Mouse (Mus musculus) MEL (cell line): Measurements from ENCODE around the gene Bloc1s4. TPM values are rescaled to one million over a fixed set of nuclear protein-coding genes. Genes with fewer than 3 reads are reported as not detected.

Experiments
- DNase-seq: peaks from one replicate; pipeline ENCODE4 v3.0.0; 2011; ENCODE audit warnings: low read depth, low spot score
- H3K27ac ChIP-seq: 2 replicates; pipeline ENCODE4 v1.5.1; 2012; ENCODE audit warnings: low read depth, mild to moderate bottlenecking, control low read depth, low read length, moderate library complexity; ENCODE audit not compliant: control insufficient read depth
- H3K27me3 ChIP-seq, 2 experiments: fragments of 150-350 bp in 1 of 2; sonication (generic) in 1 of 2; 2 replicates each; pipeline ENCODE4 v1.6.1; 2012; ENCODE audit warnings: low read length in 2 of 2, mild to moderate bottlenecking in 2 of 2, improper control_type of control experiment in 1 of 2, moderate library complexity in 1 of 2; ENCODE audit not compliant: insufficient read depth in 2 of 2, control insufficient read depth in 1 of 2
- H3K36me3 ChIP-seq, 2 experiments: 2 replicates each; pipeline ENCODE4 v1.6.1; 2012 to 2014; ENCODE audit warnings: low read length in 2 of 2, improper control_type of control experiment in 1 of 2, inconsistent platforms in 1 of 2, mild to moderate bottlenecking in 1 of 2; ENCODE audit not compliant: insufficient read depth in 2 of 2, control insufficient read depth in 1 of 2
- H3K4me1 ChIP-seq, 2 experiments: fragments of 150-350 bp in 1 of 2; sonication (generic) in 1 of 2; 2 replicates each; pipeline ENCODE4 v1.6.1; 2012; ENCODE audit warnings: low read length in 2 of 2, improper control_type of control experiment in 1 of 2, mild to moderate bottlenecking in 1 of 2; ENCODE audit not compliant: insufficient read depth in 2 of 2, control insufficient read depth in 1 of 2
- H3K4me3 ChIP-seq, 2 experiments: fragments of 150-350 bp in 1 of 2; sonication (generic) in 1 of 2; 2 replicates each; pipeline ENCODE4 v1.5.1; 2012; ENCODE audit warnings: low read depth in 2 of 2, low read length in 2 of 2, mild to moderate bottlenecking in 2 of 2, moderate library complexity in 2 of 2, control low read depth in 1 of 2, improper control_type of control experiment in 1 of 2; ENCODE audit not compliant: control insufficient read depth in 1 of 2, insufficient read depth in 1 of 2
- H3K79me2 ChIP-seq: 2 replicates; pipeline ENCODE4 v1.6.1; 2012; ENCODE audit warnings: mild to moderate bottlenecking, low read length, moderate library complexity; ENCODE audit not compliant: control insufficient read depth, poor library complexity, insufficient read depth
- H3K9ac ChIP-seq: 2 replicates; pipeline ENCODE4 v1.6.1; 2012; ENCODE audit warnings: low read depth, mild to moderate bottlenecking, control low read depth, low read length, moderate library complexity; ENCODE audit not compliant: control insufficient read depth, poor library complexity, severe bottlenecking
- H3K9me3 ChIP-seq: fragments of 150-350 bp; sonication (generic); replicated peaks from 2 replicates; pipeline ENCODE4 v1.6.1; 2012; ENCODE audit warnings: mild to moderate bottlenecking, low read length, improper control_type of control experiment, moderate library complexity; ENCODE audit not compliant: insufficient read depth
- ELF1 ChIP-seq: IDR thresholded peaks from 2 replicates; pipeline ENCODE4 v1.6.1; 2014; ENCODE audit warnings: low read depth, mild to moderate bottlenecking, inconsistent platforms, low read length, improper control_type of control experiment, moderate library complexity
- JUND ChIP-seq: IDR thresholded peaks from 2 replicates; pipeline ENCODE4 v1.6.1; 2011; ENCODE audit warnings: low read depth, mild to moderate bottlenecking, improper control_type of control experiment, low read length
- MAFK ChIP-seq: IDR thresholded peaks from 2 replicates; pipeline ENCODE4 v1.6.1; 2011; ENCODE audit warnings: low read depth, mild to moderate bottlenecking, low read length, improper control_type of control experiment, borderline replicate concordance
- MEF2A ChIP-seq: IDR thresholded peaks from 2 replicates; pipeline ENCODE4 v1.6.1; 2014; ENCODE audit warnings: low read depth, mild to moderate bottlenecking, inconsistent platforms, low read length, improper control_type of control experiment; ENCODE audit not compliant: poor library complexity, insufficient replicate concordance, severe bottlenecking; ENCODE audit errors: extremely low read depth
- MYC ChIP-seq: IDR thresholded peaks from 2 replicates; pipeline ENCODE4 v1.6.1; 2011; ENCODE audit warnings: low read depth, mild to moderate bottlenecking, low read length, improper control_type of control experiment, moderate library complexity
- NELFE ChIP-seq: IDR thresholded peaks from 2 replicates; pipeline ENCODE4 v1.6.1; 2011; ENCODE audit warnings: low read depth, low read length, improper control_type of control experiment
- NRF1 ChIP-seq: IDR thresholded peaks from 2 replicates; pipeline ENCODE4 v1.6.1; 2014; ENCODE audit warnings: low read depth, mild to moderate bottlenecking, inconsistent platforms, low read length, improper control_type of control experiment, moderate library complexity; ENCODE audit not compliant: poor library complexity, insufficient read depth, severe bottlenecking
- RAD21 ChIP-seq: IDR thresholded peaks from 2 replicates; pipeline ENCODE4 v1.6.1; 2011; ENCODE audit warnings: mild to moderate bottlenecking, low read depth, low read length, improper control_type of control experiment
- TBP ChIP-seq: IDR thresholded peaks from 2 replicates; pipeline ENCODE4 v1.8.0; 2011; ENCODE audit warnings: low read depth, low read length, improper control_type of control experiment
- TCF12 ChIP-seq: IDR thresholded peaks from 2 replicates; pipeline ENCODE4 v1.6.1; 2014; ENCODE audit warnings: low read depth, mild to moderate bottlenecking, inconsistent platforms, low read length, improper control_type of control experiment, moderate library complexity
- ZMIZ1 ChIP-seq: IDR thresholded peaks from 2 replicates; pipeline ENCODE4 v1.6.1; 2012; ENCODE audit warnings: low read depth, mild to moderate bottlenecking, inconsistent platforms, low read length, improper control_type of control experiment, moderate library complexity
- polyA plus RNA-seq, 2 experiments: library from polyadenylated mRNA; stranded (reverse) in 1 of 2; unstranded in 1 of 2; fragments of >175 nt in 1 of 2; fragments of >200 nt in 1 of 2; gene quantifications; 2 replicates each; pipeline versions ENCODE4 v1.2.1 to v1.2.4; 2012; ENCODE audit warnings: low replicate concordance in 2 of 2, low read depth in 1 of 2; ENCODE audit not compliant: insufficient read length in 2 of 2, insufficient read depth in 1 of 2, missing spikeins in 1 of 2
- total RNA-seq: library from RNA; depleted of rRNA; stranded (reverse); fragments of 300-350 nt; gene quantifications from 2 replicates; pipeline ENCODE4 v1.2.3, GENCODE M21; 2012; rRNA removed

Bloc1s4 gene
- total and polyA plus RNA-seq, 3 experiments, result 29.8 to 32.9 TPM; not detected in 1

DNA sequence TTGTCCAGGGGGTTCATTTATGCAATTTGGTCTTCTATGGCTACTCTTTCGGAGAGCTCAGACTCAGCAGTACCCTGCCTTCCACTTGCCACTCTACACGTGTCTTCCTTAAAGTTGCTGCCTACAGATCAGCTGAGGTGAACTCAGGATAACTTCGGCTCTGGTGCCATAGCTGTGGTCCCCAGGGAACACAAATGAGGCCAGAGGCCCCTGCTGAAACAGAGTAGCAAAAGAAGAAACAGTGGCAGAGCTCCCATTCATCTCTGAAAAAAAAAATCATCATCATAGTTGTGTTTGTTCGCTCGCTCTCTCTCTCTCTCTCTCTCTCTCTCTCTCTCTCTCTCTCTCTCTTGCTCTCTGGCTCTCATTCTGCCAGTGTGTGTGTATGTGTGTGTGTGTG, 49.8 kb downstream of the Bloc1s4 start:
- Histone ChIP-seq H3K9ac (no peak overlapping the region), H3K79me2 (peaks cover 18% of the 10 kb centered on the region), H3K4me3 (no peak overlapping the region), H3K27me3 (no peaks in the 10 kb centered on the region), H3K36me3 (peaks cover 0 to 18% of the 10 kb centered on the region in 2 experiments; a peak in 2 of 4 replicates), H3K27ac (no peak overlapping the region), H3K9me3 (no peaks in the 10 kb centered on the region), H3K4me1 (peaks cover 15 to 24% of the 10 kb centered on the region in 2 experiments)
- TF ChIP-seq MAFK, result no peak
- no peak for TF ChIP-seq MYC
- no peak for TF ChIP-seq NELFE
- no peak for TF ChIP-seq RAD21
- peak; percentile 49; the same call in 1 of the 2 replicates for TF ChIP-seq JUND
- no peak for DNase-seq

DNA sequence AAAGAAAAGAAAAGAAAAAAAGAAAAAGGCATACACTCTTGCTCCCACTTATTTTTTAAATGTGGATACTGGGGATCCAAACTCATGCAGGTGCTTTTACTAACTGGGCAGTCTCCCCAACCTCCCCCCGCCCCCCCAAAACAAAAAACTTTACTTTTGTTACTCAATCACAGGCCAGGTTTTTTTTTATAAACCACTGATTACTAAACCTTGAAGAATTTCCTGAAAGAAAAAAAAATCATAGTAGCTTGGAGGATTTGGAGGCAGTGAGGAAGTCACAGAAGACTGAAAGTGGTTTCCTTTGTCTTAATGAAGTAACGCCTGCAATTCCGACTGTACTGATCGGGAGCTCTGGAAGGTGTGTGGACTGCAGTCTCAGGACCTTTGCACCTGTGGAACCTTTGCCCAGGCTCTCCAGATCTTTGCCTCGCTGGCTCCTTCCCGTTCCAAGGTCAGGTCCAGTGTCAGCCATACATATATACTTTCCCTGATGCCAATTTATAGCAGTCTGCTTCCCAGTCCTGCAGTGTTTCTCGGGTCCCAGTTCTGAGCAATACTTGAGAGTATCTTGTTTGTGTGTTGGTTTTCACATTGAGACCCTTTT, 50.3 kb downstream of the Bloc1s4 start:
- H3K9ac ChIP-seq, result no peak overlapping the region
- H3K4me3 ChIP-seq, result no peak overlapping the region
- no peaks in the 10 kb centered on the region for H3K27me3 ChIP-seq
- H3K79me2 ChIP-seq, result peaks cover 23% of the 10 kb centered on the region
- DNase-seq, result no peak
- H3K9me3 ChIP-seq, result no peaks in the 10 kb centered on the region
- peaks cover 0 to 20% of the 10 kb centered on the region in 2 experiments; a peak in 2 of 4 replicates for H3K36me3 ChIP-seq
- H3K4me1 ChIP-seq, result peaks cover 15 to 26% of the 10 kb centered on the region in 2 experiments
- H3K27ac ChIP-seq, result no peak overlapping the region
- no peak for TF ChIP-seq ELF1
- no peak for TF ChIP-seq MAFK
- TF ChIP-seq ZMIZ1, result no peak
- no peak for TF ChIP-seq TCF12
- TF ChIP-seq NRF1, result no peak
- TF ChIP-seq MEF2A, result no peak
- TF ChIP-seq TBP, result no peak
- TF ChIP-seq NELFE, result no peak

Other genes with a start within 250 kb of the Bloc1s4 start
- 7.3 and 9.6 TPM in 2 replicates for gene Tbc1d14, start 155.4 kb downstream of the Bloc1s4 start, total RNA-seq
- 10 to 100 TPM in 1 of 2 experiments, not detected in 1; 35.6 TPM for gene Tbc1d14, start 155.4 kb downstream of the Bloc1s4 start, polyA plus RNA-seq
- 15.9 and 18.9 TPM in 2 replicates for gene D5Ertd579e, start 52.6 kb downstream of the Bloc1s4 start, total RNA-seq
- 10 to 100 TPM in 1 of 2 experiments, not detected in 1; 31.1 TPM for gene D5Ertd579e, start 52.6 kb downstream of the Bloc1s4 start, polyA plus RNA-seq
- 206 and 211 TPM in 2 replicates for gene Mrfap1, start 48.1 kb upstream of the Bloc1s4 start, total RNA-seq
- 100 to 1,000 TPM in 1 of 2 experiments, not detected in 1; 267 TPM for gene Mrfap1, start 48.1 kb upstream of the Bloc1s4 start, polyA plus RNA-seq
- gene Man2b2, start 82.0 kb upstream of the Bloc1s4 start, total RNA-seq, result 9.3 and 11.4 TPM in 2 replicates
- gene Man2b2, start 82.0 kb upstream of the Bloc1s4 start, polyA plus RNA-seq, result 10 to 100 TPM in 1 of 2 experiments, not detected in 1; 37.1 TPM
- not detected in 2 replicates for gene Ppp2r2c, start 119.9 kb upstream of the Bloc1s4 start, total RNA-seq
- gene Ppp2r2c, start 119.9 kb upstream of the Bloc1s4 start, polyA plus RNA-seq, result not detected
- not detected in 2 replicates for gene Wfs1, start 240.6 kb upstream of the Bloc1s4 start, total RNA-seq
- gene Wfs1, start 240.6 kb upstream of the Bloc1s4 start, polyA plus RNA-seq, result not detected